Mouse (Mus musculus): ENCODE measurements around the gene Rex1bd.

- TF ChIP-seq CTCF (IDR thresholded peaks at IDR 0.05; ENCODE audit: borderline replicate concordance, insufficient read depth, low read depth, low read length) (no peak), POLR2A (IDR thresholded peaks at IDR 0.05; ENCODE audit: borderline replicate concordance, insufficient read depth, low read length) (no peak)
Measured at GRCm38 (mm10) chr8:70494416-70494945, 12.1 kb downstream of the Rex1bd start.
